Mouse (Mus musculus) cortical plate, adult 2 months (tissue): ENCODE results near the gene Errfi1.
"Not testable (repeated sequence)": the region's sequence is repeated elsewhere in the genome, so short reads cannot be mapped to it uniquely, and the experiment has no call there.

Experiments
- CTCF ChIP-seq: fragments of 200-500 bp; IDR thresholded peaks from 2 replicates; pipeline ENCODE4 v1.5.1; 2011; ENCODE audit warnings: mild to moderate bottlenecking, control low read depth, low read length; ENCODE audit not compliant: insufficient read depth; ENCODE audit errors: extremely low read depth
- POLR2A ChIP-seq: fragments of 200-500 bp; IDR thresholded peaks from 2 replicates; pipeline ENCODE4 v1.6.1; 2011; ENCODE audit warnings: mild to moderate bottlenecking, low read length, control low read depth; ENCODE audit not compliant: insufficient read depth; ENCODE audit errors: extremely low read depth

DNA sequence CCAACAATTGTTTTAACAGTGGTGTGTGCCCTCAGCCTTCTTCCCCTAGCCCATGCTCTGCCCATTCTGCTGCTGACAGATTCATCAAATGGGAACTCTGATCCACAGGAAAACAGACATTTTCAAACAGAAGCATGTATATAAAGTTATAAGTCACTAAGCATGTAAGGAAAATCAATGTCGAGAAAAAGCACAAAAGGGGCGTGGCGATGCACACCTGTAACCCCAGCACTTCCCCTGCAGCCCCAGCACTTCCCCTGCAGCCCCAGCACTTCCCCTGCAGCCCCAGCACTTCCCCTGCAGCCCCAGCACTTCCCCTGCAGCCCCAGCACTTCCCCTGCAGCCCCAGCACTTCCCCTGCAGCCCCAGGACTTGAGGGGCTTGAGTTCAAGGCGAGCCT, 20.7 kb downstream of the Errfi1 start:
- TF ChIP-seq CTCF, POLR2A: not testable (repeated sequence)
